Mouse (Mus musculus) lung, embryonic 14.5 days (tissue): ENCODE data around the gene Eif5a2. TPM values are rescaled to one million over a fixed set of nuclear protein-coding genes. Genes with fewer than 3 reads are reported as not detected.

Source experiments
- ATAC-seq: fragments of 200-750 bp; cut with Nextera tagmentation; 2 replicates; pipeline ENCODE4 v1.8.0; 2017; ENCODE audit warnings: mild to moderate bottlenecking, moderate TSS enrichment, moderate library complexity; ENCODE audit not compliant: insufficient read depth
- DNase-seq: peaks from one replicate; pipeline ENCODE4 v3.0.0-alpha.2; 2015
- H3K27ac ChIP-seq: fragments of 300-500 bp; sonication (generic); 2 replicates; pipeline ENCODE4 v1.5.1; 2014; ENCODE audit warnings: low read depth, mild to moderate bottlenecking, moderate library complexity
- H3K27me3 ChIP-seq: fragments of 300-500 bp; sonication (generic); 2 replicates; pipeline ENCODE4 v1.6.1; 2014; ENCODE audit warnings: low read length, control low read depth; ENCODE audit not compliant: insufficient read depth
- H3K36me3 ChIP-seq: fragments of 300-500 bp; sonication (generic); 2 replicates; pipeline ENCODE4 v1.6.1; 2014; ENCODE audit warnings: control low read depth; ENCODE audit not compliant: insufficient read depth
- H3K4me1 ChIP-seq: fragments of 300-500 bp; sonication (generic); 2 replicates; pipeline ENCODE4 v1.6.1; 2014; ENCODE audit warnings: antibody characterized with exemption, control low read depth; ENCODE audit not compliant: insufficient read depth
- H3K4me2 ChIP-seq: fragments of 300-500 bp; sonication (generic); 2 replicates; pipeline ENCODE4 v1.6.1; 2014; ENCODE audit warnings: mild to moderate bottlenecking
- H3K4me3 ChIP-seq: fragments of 300-500 bp; sonication (generic); 2 replicates; pipeline ENCODE4 v1.5.1; 2014; ENCODE audit warnings: low read depth, low read length
- H3K9ac ChIP-seq: fragments of 300-500 bp; sonication (generic); 2 replicates; pipeline ENCODE4 v1.6.1; 2014
- H3K9me3 ChIP-seq: fragments of 300-500 bp; sonication (generic); 2 replicates; pipeline ENCODE4 v1.6.1; 2016; ENCODE audit warnings: low read depth, low read length, control low read depth
- CTCF ChIP-seq: IDR thresholded peaks from 2 replicates; pipeline ENCODE4 v1.5.1; 2016; ENCODE audit warnings: antibody characterized with exemption, low read depth
- WGBS: fragments of 180-500 bp; shearing (Covaris S2); extraction: QIAGEN DNeasy Blood & Tissue Kit; methylation state at CpG from one replicate; pipeline ENCODE4 v1.1.7; 2014; 5-methylcytosine and 5-hydroxymethylcytosine counted together
- polyA plus RNA-seq: library from polyadenylated mRNA; unstranded; fragments of >200 nt; fragmentation: Nextera tagmentation; extraction: Ambion mirVana; gene quantifications from 2 replicates; pipeline ENCODE4 v1.2.1, GENCODE M21; 2014

Gene Eif5a2
- polyA plus RNA-seq, 1 experiment from 2014 or later: 14.1 TPM

DNA sequence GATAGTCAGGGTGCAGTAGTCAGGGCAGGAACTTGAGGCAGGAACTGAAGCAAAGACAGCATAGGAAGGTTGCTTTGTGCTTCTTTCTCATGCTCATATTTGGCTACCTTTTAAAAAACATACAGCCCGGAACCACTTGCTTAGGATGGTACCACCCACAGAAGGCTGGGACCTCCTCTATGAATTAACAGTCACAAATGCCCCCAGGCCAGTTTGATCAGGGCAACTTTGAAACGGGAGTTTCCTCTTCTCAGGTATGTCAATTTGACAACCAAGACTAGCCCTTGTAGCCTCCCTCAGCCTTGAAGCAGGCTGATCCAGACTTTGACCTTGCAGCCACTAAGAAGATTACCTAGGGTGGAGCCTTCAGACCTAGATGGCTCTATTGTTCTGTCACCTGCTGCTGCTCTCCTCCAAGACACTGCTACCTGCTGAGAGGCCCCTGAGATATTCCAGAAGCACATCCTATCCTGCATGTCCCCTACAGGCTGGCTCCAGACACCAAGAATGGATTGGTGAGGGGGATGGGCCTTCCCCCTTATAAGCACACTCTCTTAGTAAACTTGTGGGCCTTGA is 55.8 kb downstream of the Eif5a2 start:
- 75% methylated on average over 2 of the region's 2 CpGs for WGBS
- no peak overlapping the region for H3K4me2 ChIP-seq
- H3K27ac ChIP-seq: no peak overlapping the region
- DNase-seq (no peak), ATAC-seq (no peak)
- no peaks in the 10 kb centered on the region for H3K9me3 ChIP-seq
- H3K4me1 ChIP-seq: no peaks in the 10 kb centered on the region
- H3K36me3 ChIP-seq: no peaks in the 10 kb centered on the region
- H3K27me3 ChIP-seq: no peaks in the 10 kb centered on the region
- no peak overlapping the region for H3K4me3 ChIP-seq
- TF ChIP-seq CTCF: no peak
- H3K9ac ChIP-seq: no peak overlapping the region

DNA sequence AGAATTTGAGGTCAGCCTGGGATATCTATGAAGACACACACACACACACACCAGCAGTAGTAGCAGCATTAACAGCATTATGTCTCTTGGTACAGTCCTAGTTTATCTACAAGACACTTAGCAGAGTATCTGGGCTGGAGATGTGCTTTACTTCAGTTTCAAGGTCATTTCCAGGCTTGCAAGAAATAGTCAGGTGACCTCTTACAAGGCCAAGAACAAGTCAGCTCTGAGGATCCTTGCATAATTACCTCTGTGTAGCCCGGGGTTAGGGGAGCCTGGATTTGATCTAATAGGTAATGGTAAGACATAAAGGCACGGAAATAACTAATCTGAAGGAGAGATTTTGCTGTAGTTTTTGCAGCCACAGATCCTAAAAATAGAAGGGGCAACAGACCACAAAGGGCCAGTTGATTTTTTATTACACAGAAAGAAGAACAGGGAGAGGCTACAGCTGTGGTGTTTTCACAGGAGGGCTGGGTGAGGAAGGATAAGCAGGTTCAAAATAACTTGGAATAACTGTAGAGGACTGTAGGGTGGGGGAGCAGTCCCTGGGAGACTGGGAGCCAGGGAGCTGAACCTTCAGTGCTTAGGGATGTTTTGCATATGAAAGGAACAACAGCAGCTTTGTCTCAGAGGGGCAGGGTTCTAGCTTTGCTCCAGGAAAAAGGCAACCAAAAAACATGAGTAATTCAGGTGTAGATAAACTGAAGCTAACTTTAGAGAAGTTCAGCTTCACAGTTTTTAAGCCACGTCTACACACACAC is 61.0 kb downstream of the Eif5a2 start:
- no peak overlapping the region for H3K4me3 ChIP-seq
- no peak for ATAC-seq
- H3K36me3 ChIP-seq: no peaks in the 10 kb centered on the region
- H3K9me3 ChIP-seq: no peaks in the 10 kb centered on the region
- H3K4me2 ChIP-seq: no peak overlapping the region
- TF ChIP-seq CTCF: no peak
- H3K4me1 ChIP-seq: no peaks in the 10 kb centered on the region
- H3K27ac ChIP-seq: no peak overlapping the region
- no peak for DNase-seq
- no peaks in the 10 kb centered on the region for H3K27me3 ChIP-seq
- no peak overlapping the region for H3K9ac ChIP-seq
- WGBS: 50% methylated on average over 3 of the region's 3 CpGs

DNA sequence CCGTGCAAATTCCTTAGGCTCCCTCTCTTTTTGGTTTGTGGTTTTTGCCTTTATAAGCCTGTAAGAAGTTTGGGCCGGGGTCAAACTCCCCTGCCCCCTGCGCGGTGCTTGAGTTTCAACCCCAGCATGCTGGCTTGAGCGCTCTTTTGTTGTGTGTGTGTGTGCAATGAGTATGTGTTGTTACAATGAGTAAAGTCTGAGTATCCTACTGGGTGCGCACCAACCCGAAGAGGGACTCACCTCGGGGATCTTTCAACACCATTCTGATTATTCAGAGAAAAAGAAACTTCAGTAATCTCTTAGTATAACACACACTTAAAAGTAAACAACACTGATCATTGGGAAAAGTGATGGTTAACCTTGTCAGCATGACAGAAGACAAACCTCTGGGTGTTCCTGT is 62.2 kb downstream of the Eif5a2 start:
- H3K4me2 ChIP-seq: no peak overlapping the region
- no peak for TF ChIP-seq CTCF
- H3K9ac ChIP-seq: no peak overlapping the region
- H3K4me3 ChIP-seq: no peak overlapping the region
- H3K36me3 ChIP-seq: no peaks in the 10 kb centered on the region
- H3K27me3 ChIP-seq: no peaks in the 10 kb centered on the region
- 51% methylated on average over 8 of the region's 8 CpGs for WGBS
- no peaks in the 10 kb centered on the region for H3K9me3 ChIP-seq
- no peak overlapping the region for H3K27ac ChIP-seq
- ATAC-seq (no peak), DNase-seq (no peak)
- no peaks in the 10 kb centered on the region for H3K4me1 ChIP-seq

DNA sequence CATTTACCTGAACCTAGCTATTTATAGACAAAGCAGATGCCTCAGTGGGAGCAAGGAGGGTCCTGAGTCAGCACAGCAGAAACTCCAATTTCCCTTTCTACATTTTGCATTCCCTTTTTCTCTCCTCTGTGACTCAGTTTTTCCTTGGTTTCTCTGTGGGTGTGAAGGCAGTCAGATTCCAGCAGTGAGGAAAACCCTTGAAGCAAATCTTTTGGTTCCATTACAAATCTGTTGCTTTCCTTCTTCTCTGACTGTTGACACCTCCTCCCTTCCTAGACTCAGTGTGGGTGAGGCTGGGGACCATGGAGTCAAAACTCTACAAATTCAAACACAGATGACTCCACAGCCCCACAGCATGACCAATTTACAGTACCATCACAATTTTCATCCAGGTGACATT is 66.0 kb downstream of the Eif5a2 start:
- no peak overlapping the region for H3K9ac ChIP-seq
- H3K27ac ChIP-seq: no peak overlapping the region
- H3K27me3 ChIP-seq: no peaks in the 10 kb centered on the region
- DNase-seq (no peak), ATAC-seq (no peak)
- H3K9me3 ChIP-seq: no peaks in the 10 kb centered on the region
- no peak overlapping the region for H3K4me3 ChIP-seq
- no peak overlapping the region for H3K4me2 ChIP-seq
- no peaks in the 10 kb centered on the region for H3K36me3 ChIP-seq
- no peaks in the 10 kb centered on the region for H3K4me1 ChIP-seq
- no peak for TF ChIP-seq CTCF

Other genes with a start within 250 kb of the Eif5a2 start
- gene Slc2a2, start 83.4 kb upstream of the Eif5a2 start, polyA plus RNA-seq: 0.08 and 0.14 TPM in 2 replicates
- 445 and 524 TPM in 2 replicates for gene Rpl22l1, start 24.2 kb downstream of the Eif5a2 start, polyA plus RNA-seq
- gene Gm1527, start 111.3 kb downstream of the Eif5a2 start, polyA plus RNA-seq: not detected in 2 replicates